Mouse (Mus musculus) olfactory bulb, adult 2 months (tissue): Measurements from ENCODE around the gene Disp1.

Experiments used
- CTCF ChIP-seq: fragments of 200-500 bp; IDR thresholded peaks from 2 replicates; pipeline ENCODE4 v1.5.1; 2012; ENCODE audit warnings: low read depth, mild to moderate bottlenecking, low read length, moderate library complexity; ENCODE audit not compliant: insufficient read depth
- POLR2A ChIP-seq: fragments of 200-500 bp; IDR thresholded peaks from 2 replicates; pipeline ENCODE4 v1.6.1; 2012; ENCODE audit warnings: mild to moderate bottlenecking, low read depth, low read length, moderate library complexity; ENCODE audit not compliant: insufficient read depth

DNA sequence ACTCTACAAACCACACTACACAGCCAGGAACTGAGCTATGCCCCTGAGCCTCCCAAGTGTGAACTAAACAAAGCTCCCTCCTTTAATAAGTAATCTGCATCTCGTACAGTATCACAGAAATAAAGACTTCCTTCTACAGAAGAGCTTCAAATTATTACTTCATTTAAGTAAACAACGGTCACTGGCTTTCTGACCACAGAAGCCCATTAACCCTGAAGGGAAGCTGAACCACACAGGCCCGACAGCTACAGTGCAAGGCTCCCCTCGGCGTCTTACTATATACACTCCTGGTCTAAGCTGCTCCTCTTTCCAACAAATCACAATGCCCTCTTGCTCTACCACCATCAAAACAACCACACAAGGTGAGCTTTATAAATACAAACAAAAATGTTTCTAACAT is 50.2 kb downstream of the Disp1 start:
- TF ChIP-seq POLR2A (no peak), CTCF (no peak)
